Mouse (Mus musculus): ENCODE results near the gene Smad3. TPM values are rescaled to one million over a fixed set of nuclear protein-coding genes. Genes with fewer than 3 reads are reported as not detected.
A peak's percentile ranks its signal among the peaks of the same experiment; 100 is the strongest.

Gene Smad3
- total RNA-seq, 2 experiments from 2014 or later, result 44.9 to 45.0 TPM

GRCm38 (mm10) chr9:63745821-63746632, 11.8 kb downstream of the Smad3 start:
- DNase-seq, result no peak

GRCm38 (mm10) chr9:63744595-63744994, 13.2 kb downstream of the Smad3 start:
- DNase-seq, result no peak

GRCm38 (mm10) chr9:63743775-63744174, 14.0 kb downstream of the Smad3 start:
- DNase-seq, result no peak

GRCm38 (mm10) chr9:63742887-63743660, 14.7 kb downstream of the Smad3 start:
- DNase-seq, result no peak

- no peak for DNase-seq
Observed at GRCm38 (mm10) chr9:63742318-63742717, 15.5 kb downstream of the Smad3 start.

- DNase-seq, result no peak
Observed at GRCm38 (mm10) chr9:63741792-63742191, 16.0 kb downstream of the Smad3 start.

GRCm38 (mm10) chr9:63740320-63740841, 17.4 kb downstream of the Smad3 start:
- no peak for DNase-seq

GRCm38 (mm10) chr9:63738830-63739229, 19.0 kb downstream of the Smad3 start:
- DNase-seq, result no peak

GRCm38 (mm10) chr9:63738086-63738701, 19.6 kb downstream of the Smad3 start:
- DNase-seq, result no peak

- peak; percentile 49 for DNase-seq
Observed at GRCm38 (mm10) chr9:63737426-63737931, 20.3 kb downstream of the Smad3 start.

- DNase-seq, result no peak
Observed at GRCm38 (mm10) chr9:63734261-63734660, 23.5 kb downstream of the Smad3 start.

GRCm38 (mm10) chr9:63732700-63733099, 25.1 kb downstream of the Smad3 start:
- DNase-seq, result no peak

- no peak for DNase-seq
Observed at GRCm38 (mm10) chr9:63731114-63731828, 26.5 kb downstream of the Smad3 start.

GRCm38 (mm10) chr9:63728969-63729368, 28.8 kb downstream of the Smad3 start:
- no peak for DNase-seq

- DNase-seq, result no peak
Observed at GRCm38 (mm10) chr9:63727070-63727469, 30.7 kb downstream of the Smad3 start.

- peak; percentile 32 for DNase-seq
Observed at GRCm38 (mm10) chr9:63726088-63727010, 31.4 kb downstream of the Smad3 start.

- DNase-seq, result no peak
Observed at GRCm38 (mm10) chr9:63724750-63725149, 33.0 kb downstream of the Smad3 start.

- DNase-seq, result no peak
Observed at GRCm38 (mm10) chr9:63722918-63723317, 34.9 kb downstream of the Smad3 start.

GRCm38 (mm10) chr9:63722350-63722749, 35.4 kb downstream of the Smad3 start:
- DNase-seq, result no peak

GRCm38 (mm10) chr9:63721573-63722275, 36.1 kb downstream of the Smad3 start:
- DNase-seq, result no peak

Data from gastrocnemius, postnatal 10 days (tissue).